Mouse (Mus musculus) c-Kit-positive CD71-positive TER-119-positive erythroid progenitor cells, embryonic 14.5 days (primary cell): Measurements from ENCODE around the gene Abcg5.

Experiments
- DNase-seq: peaks from one replicate; pipeline ENCODE4 v3.0.0-alpha.2; 2013; ENCODE audit warnings: low spot score

The Abcg5 gene

DNA sequence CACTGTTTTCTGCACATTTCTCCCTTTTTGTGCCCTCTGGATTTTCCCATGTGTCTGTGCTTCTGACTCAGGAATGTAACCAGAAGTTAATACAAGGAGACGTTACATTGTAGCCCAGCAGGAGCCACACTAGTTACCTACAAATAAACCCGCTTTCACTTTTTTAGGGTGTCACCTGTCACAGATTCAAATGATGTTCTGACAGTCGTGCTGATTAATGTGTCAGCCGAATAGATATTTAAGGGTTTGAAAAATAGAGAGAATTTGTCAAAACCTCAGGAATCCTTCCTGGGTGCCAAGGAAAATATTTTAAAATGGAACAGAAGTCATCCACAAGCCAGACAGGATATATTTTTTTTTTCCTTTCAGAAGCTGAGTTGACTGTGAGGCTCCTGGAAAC lies 2.5 kb upstream of the Abcg5 start:
- DNase-seq, result no peak

DNA sequence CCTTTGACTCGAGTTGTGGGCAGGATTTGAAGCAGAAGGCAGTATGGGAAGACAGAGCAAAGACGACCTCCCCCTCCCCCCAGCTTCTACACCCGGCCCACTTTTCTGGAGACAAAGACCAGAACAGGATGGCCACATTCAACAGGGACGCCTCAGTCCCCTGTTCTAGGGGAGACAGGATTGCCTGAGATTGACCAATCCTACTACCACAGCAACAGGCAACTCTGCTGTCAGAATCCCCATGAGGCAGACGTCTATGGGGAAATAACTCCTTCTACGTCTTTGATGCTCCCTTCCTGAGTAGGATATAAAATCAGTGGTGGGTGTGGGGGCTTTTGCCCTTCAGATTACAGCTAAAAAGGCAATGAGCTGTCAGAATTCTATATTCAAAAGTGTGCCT lies 1.5 kb upstream of the Abcg5 start:
- DNase-seq, result no peak

DNA sequence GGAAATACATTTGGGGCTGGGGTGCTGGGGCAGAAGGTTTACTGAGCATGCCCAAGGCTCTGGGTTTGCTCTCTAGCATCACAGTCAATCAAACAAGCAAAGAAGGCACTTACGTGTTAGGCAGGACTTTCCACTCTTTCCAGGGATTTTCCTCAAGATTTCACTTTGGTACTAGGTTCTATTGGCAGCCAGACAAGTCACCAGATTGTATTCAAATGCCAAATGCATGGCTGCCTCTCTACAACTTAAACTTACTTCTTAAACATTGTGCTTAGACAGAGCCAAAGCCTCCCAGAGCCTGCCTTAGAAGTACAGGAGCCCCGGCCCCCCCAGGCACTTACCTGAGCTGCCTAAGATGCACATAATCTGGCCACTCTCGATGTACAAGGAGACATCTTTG lies 1.1 kb downstream of the Abcg5 start:
- no peak for DNase-seq

DNA sequence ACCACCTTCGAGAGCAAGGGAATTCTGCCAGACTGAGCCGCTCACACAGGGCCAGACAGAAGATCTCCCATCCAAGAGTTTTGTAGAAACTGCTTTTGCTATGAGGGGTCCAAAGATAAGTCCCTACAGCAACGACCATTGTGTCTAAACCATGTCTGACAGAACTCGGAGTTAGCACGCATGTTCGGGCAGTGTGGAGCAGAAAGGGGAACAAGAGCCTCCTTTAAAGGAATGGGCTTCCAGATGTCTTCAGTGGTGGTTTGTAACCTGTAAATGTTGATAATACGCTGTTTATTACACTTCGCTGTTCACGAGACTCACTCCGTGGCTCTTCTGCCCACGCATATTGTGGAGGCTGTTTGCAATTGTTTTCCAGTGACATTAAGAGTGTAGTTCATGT lies 5.2 kb downstream of the Abcg5 start:
- DNase-seq, result no peak

DNA sequence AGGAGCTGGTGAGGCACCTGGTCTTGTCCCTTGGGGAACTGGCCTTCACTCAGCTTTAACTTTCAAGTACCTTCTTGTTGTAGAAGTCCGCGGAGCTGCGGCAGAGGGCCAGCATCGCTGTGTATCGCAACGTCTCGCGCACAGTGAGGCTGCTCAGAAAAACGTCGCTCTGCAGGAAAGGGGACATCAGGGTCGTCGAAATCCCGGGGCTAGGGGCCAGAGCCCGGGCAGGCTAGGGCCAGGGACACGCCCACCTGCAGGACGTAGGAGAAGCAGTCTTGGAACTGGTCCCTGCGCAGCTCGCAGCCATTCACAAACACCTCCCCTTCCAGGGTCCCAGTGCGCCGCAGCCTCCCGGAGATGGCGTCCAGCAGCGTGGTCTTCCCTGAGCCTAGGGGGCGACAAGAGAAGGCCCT lies 6.9 kb downstream of the Abcg5 start, which contains the start of gene Abcg8:
TSS of gene Abcg8 (plus strand) at position 352 of the 416 bp plus-strand sequence.
- DNase-seq, result no peak

DNA sequence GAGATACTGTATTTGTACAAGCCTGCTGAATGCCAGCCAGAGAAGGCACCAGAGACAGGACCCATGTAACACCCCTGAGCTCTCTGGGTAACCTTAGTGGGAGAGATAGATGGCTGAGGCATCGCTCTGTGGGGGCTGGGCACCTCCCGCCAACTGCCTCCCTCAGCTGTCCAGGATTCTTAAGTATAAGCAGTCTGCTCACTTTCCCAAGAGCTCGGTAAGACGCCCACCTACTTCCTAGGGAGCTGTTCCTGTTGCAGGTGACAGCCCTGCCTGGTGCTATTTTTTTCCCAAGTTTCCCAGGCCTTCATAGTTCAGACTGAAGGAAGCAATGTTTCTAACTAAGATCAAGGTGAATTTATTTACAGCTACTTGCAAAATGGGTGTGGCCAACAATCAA lies 7.6 kb downstream of the Abcg5 start:
- no peak for DNase-seq

DNA sequence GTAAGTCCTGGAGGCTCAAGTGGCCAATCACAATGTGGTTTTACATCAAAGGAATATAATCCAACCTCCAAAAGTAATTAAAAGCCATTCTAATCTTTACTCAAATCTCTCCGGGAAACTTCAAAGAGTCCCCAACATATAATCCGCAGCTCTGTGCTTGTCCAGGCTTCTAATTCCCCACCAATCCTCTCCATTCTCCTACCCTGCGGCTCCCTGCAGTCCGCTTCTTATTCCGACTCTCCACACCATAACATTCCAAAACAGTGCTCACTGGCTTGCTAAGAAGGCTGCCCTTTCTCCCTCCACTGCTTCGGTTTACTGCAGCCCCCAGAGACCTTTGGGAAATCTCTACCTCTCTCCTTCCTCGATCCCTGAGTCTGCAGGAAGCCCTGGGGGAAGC lies 8.8 kb downstream of the Abcg5 start:
- no peak for DNase-seq

DNA sequence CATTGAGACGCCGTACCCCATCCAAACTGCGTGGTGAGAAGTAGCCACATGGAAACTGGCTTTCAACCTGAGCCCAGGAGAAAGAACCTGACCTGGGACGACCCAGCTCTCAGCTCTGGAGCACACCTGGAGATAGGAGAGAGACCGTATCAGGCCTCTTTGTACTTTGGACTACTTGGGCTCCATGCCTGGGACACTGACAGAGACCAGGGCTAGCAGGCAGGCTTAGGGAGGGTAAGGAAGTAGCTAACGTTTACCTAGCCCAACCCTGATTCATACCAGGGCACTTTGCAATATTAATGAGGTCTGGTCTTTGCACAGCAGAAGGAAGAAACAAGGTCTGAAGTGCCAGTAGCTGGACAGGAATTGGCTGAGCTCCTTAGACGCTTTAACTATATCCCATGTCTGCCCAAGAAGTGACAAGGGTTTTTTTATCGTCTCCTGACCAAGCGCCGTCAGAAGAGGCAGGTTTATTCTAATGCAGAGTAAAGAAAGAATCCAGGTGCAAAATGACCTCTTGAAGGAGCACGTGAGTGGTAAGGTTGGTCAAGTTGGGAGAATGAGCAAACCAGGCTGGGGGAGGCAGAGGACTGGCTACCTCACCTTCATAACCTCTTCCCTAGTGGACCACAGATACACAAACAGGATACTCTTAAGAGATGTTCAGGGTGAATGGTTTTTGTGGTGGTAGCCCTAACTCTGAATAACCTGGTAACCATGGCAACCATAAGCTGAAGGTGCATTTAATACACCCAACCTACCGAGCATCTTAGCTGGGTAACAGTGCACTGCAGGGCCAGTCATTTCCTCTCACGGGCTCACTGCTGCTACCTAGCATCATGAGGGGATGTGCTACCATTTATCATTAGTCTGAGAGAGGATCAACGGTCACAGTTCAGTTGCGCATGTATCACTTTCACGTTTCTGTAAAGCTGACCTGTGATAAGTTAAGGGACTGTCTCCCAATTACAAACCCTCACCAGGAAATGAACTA lies 10.1 kb downstream of the Abcg5 start:
- no peak for DNase-seq

DNA sequence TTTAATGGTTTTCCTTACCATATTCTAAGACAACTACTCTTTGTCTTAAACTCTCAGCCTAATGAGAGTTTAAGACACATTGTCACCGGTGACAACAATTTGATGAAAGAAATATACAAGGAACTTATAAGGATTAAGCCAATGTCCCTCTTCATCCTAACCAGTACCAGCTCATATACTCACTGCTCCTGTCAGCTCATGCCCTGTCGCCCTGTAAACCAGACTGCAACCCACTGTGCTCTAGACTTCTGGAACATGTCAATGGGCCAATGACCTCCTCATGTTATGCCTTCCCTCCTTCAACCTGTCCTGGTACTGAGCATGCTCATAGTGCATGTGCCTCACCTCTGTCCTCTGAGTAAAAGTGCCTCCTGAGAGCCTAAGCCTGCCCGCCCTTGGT lies 15.0 kb downstream of the Abcg5 start:
- DNase-seq, result no peak

DNA sequence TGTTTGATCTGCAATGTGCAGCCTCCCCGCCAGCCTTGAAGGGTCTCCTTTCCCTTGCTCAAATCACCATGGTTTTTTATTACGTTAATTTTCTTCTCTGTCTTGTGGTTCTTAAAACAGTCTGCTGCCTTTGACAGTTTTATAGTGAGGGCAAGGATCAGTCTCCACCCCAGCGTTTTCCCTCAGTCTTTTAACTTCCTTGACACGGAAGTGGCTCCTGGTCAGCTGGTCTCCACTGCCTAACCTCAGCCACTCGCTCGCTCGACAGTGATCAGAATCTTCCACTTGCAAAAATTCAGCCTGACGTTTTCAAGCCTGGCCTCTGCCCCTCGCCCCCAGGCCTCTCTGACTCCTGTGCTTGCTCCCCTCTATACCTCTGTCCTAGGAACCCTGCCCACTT lies 17.1 kb downstream of the Abcg5 start:
- no peak for DNase-seq

DNA sequence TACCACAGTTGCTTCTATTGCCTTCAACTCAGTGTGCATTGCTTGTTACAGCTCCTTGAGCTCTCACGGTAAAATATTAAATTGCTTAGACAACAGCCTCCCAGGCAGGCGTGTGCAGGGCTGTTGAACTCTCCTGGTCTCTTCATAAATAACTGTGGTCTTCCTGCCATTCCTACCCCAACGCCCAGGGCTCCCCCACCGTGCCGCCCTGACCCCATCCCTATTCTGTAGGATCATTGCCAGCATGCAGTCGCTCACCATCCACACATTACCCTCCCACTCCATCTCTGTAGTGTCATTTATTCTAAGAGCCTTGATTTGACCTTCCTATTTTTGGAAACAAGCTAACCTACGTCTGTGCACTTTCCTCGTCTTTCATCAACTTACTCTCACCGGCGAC lies 17.8 kb downstream of the Abcg5 start:
- no peak for DNase-seq

DNA sequence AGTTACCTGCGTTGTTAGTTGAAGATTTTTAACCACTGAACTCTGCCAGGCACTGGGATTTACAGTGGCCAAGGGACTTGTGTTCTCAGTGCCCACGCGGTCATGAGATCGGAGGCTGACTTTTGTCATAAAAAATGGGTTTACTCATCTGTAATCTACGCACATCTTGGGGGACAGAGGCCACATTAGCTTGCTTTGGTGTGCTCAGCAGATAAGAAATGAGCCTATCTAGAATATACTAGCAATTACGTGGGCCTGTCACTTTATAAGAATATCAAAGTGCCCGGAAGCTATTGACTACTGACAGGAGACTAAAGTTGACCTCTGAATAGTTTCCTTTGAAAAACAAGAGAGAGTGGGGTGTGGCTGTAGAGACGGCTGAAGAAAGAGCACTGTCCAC lies 23.9 kb downstream of the Abcg5 start:
- DNase-seq, result no peak

DNA sequence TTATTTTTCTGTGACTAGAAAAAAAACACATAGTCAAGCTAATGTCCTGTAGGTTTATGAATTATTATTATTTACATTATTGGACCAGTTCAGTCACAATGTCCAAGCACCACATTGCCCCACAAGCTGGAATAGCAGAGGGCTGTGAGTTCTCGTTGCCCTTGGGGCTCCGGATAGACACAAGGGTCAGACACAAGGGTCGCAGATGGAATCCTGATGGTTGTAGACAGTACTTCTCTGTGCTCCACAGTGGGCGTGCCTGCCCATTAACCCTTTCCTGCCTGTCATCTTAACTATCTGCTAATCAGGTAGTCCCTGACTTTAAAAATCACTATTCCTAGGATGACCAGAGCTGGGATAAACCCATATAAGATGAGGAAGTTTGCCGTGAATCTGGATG lies 24.6 kb downstream of the Abcg5 start:
- no peak for DNase-seq

DNA sequence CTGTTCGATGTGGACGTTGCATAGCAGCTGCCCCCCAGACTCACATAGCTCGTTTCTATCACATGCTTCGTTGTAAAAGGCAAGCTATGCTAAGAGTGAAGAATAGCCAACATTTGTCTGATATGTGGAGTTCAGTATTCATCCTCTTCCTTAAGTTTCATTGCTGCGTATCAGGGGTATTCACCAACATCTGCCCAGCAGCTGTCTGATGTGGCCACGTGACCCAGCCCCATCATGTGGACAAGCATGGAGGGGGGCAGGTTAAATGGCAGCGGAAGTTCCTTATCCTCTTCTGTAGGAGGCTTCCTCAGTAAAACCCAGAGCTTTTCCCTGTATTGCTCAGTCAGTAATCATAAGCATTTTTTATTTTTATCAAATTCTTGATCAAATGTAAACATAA lies 25.0 kb downstream of the Abcg5 start:
- DNase-seq, result no peak

DNA sequence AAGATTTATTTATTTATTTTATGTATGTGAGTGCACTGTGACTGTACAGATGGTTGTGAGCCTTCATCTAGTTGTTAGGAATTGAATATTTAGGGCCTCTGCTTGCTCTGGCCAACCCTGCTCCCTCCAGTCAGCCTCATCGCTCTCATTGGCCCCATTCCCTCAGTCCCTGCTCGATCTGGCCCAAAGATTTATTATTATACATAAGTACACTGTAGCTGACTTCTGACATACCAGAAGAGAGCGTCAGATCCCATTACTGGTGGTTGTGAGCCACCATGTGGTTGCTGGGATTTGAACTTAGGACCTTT lies 25.4 kb downstream of the Abcg5 start:
- DNase-seq, result no peak

DNA sequence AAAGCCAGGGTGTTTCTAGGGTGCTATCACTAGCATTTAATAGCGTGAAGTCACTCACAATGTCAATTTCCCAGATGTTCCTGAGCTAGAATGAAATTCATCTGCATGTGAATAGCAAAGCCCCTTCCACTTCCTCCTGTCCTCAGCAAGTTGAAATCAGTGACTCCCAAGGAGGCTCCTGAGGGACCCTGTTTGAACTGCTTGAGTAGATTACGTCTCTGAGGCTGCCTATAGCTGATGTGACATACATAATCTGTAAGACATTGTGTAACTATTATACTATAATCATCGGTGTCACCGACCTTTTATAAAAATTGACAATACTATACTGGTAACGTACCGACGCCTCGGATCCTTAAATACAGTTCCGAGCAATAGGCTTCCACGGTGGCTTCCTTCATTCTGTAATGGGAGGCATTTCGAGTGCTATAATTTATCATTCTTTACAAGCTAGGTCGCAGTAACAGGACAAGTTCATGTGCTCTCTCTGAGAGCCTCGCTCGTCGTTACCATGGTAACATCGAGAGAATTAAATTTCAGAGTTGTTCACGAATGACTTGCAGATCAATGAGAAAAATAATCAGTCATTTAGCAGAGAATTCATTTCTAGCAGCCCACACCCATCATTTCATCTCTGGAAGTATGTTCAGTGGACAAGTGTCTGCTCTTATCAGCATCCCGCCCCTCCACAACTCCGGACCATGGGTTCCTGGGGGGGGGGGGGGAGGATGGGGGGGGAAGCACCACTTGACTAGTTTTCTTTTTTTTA lies 26.0 kb downstream of the Abcg5 start:
- no peak for DNase-seq

DNA sequence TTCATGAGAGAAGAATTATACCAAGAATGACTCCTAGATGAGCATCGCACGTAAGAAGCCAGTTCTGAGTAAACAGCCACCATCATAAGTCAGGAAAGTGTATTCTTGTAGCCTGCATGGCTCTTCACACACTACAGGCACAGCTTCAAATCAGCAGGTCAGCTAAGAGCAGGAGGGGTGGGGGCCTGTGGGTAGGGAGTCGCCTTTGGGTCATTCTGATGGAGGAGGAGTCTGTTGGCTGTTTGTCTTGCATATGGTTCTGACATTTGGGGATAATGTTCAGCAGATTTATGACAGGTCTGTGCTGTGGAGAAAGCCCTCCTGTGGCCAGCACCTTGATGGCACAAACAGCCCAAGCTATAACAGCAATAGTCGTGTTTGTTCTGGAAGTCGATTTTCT lies 26.6 kb downstream of the Abcg5 start:
- no peak for DNase-seq

DNA sequence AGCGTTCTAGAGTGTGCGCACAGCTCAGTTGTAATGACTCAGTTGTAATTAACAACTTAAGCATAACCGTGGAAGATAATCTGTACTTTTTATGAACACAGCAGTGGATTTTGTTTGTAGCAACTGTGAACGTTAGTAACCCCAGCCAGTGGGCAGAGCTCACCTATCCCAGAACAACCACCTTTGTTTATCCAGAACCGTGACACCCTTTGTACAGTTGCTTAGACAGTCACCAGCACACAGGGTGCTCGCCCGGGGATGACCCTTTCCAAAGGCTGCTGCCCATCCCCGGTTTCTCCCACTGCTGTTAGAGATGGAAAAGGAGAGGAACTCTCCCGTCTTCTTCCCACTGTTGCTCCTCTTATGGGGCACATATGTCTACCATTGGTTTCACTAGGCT lies 29.3 kb downstream of the Abcg5 start:
- no peak for DNase-seq

DNA sequence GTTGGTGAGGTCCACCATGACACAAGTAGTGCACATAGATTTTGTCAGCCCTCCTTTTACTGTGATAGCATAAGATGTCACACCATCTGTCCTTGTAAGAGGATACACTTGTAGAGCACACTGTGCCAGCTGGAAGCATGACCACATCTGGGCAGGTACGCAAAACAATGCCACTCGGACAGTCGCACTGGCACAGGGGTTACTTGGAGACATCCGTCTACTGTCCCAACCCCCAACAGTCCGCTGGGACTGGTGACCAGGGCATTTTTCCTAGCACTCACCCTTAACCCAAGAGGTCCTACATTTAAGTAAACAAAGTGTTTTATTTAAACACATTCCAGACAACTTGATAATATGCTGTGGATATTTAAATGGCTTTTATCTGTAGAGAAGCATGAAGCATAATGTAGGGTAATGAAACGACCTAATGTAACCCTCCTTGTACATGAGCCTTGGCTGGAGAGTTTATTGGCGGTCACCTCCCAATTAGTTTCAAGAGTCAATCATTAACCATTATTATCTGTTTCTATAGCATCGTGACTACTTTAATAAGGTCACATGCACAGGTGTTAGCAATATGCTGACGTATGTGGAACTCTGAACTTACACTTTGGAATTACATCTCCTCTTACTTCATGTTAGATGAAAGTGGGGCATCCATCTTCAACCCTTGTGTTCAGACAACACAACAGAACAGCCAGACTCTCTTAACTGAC lies 32.4 kb downstream of the Abcg5 start:
- no peak for DNase-seq

DNA sequence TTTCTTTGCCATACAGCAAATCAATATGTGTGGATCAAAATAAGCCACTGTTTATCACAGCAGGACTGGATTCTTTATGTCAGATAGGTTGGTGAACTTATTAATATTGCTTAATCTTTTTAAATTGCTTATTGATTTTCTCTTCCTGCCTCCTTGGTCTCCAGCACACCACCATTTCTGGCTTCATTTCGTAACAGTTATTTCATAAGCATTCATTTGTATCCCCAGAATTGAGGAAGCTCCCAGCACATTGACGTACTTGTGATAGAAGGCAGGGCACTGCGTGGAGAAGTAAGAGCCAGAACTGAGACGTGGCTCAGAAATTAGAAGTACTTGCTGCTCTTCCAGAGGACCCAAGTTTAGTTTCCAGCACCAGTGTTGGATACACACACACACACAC lies 35.2 kb downstream of the Abcg5 start:
- no peak for DNase-seq

DNA sequence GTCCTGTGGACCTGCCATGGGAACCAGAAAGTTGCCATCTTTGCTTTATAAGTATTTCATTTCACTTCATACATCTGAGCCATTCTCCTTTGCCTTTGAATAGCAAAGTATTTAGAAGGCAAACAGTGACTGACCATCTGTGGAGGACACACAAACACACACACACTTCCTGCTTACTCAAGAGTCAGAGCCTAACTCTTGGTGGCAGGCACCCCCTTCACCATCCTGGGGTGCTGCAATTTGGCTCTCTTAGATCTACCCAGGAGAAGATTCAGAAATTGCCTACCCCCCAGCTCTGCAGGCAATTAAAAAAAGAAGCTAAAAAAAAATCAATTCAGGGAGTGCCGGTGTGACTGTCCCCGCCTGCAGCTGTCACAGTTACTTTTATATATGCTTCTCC lies 36.3 kb downstream of the Abcg5 start:
- DNase-seq, result no peak

DNA sequence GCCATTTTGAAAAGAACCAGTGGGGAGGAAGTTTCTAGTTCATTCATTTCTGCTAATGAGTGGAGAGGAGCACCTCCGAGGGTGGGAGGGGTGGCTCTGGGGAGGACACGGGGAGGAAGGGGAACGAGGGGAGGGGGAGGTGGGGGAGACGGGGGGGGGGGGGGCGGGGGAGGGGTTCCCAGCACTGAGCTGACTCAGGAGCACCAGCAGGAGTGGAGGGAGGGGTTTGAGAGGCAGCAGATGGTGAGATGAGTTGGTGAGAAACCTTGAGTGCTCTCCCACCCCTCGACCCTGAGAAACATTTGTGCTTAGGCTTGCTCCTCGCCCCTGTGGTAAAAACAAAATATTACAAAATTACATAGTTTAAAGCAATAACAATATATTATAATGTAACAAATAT lies 36.9 kb downstream of the Abcg5 start:
- no peak for DNase-seq

DNA sequence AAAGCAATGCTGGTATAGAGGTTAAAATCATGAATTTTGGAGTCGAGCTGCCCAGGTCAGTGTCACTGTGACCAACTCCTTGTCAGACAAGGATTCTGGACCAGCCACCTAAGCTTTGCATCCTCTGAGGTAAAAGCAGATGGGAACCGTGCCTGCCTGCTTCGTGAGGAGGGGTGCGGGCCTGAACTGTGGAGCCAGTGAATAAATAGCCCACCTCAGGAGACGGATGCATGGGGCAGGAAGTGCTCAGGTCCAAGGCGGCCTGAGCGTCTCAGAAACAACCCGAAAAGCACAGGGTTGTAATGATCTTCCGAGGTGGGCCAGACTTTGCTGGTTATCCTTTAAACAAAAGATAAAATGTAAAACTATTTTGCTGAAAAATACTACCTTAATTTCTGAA lies 37.7 kb downstream of the Abcg5 start:
- no peak for DNase-seq
